In genomic region chr7:37562505-37562904, GRCm38 (mm10) we compare ENCODE assay signal across 8 mouse cellular contexts.
DNase-seq lines count a peak whose midpoint lies in the region; ATAC-seq lines count a peak whose summit lies in the region.

No protein-coding gene starts in this region.

- H3K4me1 ChIP-seq in heart, embryonic 15.5 days (replicated peaks), result peaks cover 17% of the 10 kb centered on the region
- H3K4me1 ChIP-seq in forebrain, embryonic 16.5 days (replicated peaks; ENCODE audit: control insufficient read depth, insufficient read depth, low read length), result peaks cover 56% of the 10 kb centered on the region
- H3K4me1 ChIP-seq in midbrain, embryonic 13.5 days (replicated peaks), result peaks cover 68% of the 10 kb centered on the region

- H3K27ac ChIP-seq in heart, embryonic 15.5 days, result no peak overlapping the region
- peak overlapping the region; percentile 20; the same call in 1 of the 2 replicates for H3K27ac ChIP-seq in forebrain, embryonic 16.5 days (ENCODE audit: low read length)
- peak overlapping the region; percentile 67 for H3K27ac ChIP-seq in midbrain, embryonic 13.5 days

- H3K9me3 ChIP-seq in heart, embryonic 15.5 days (replicated peaks), result no peaks in the 10 kb centered on the region
- H3K9me3 ChIP-seq in forebrain, embryonic 16.5 days (ENCODE audit: control insufficient read depth, low read length), result no peaks in the 10 kb centered on the region
- H3K9me3 ChIP-seq in midbrain, embryonic 13.5 days, result no peaks in the 10 kb centered on the region

- no peak overlapping the region for H3K9ac ChIP-seq in heart, embryonic 15.5 days
- H3K9ac ChIP-seq in forebrain, embryonic 16.5 days (replicated peaks; ENCODE audit: low read depth, low read length), result no peak overlapping the region
- peak overlapping the region; percentile 44; the same call in 1 of the 2 replicates for H3K9ac ChIP-seq in midbrain, embryonic 13.5 days (replicated peaks)

- peak overlapping the region; percentile 61 for H3K4me2 ChIP-seq in heart, embryonic 15.5 days
- H3K4me2 ChIP-seq in forebrain, embryonic 16.5 days (ENCODE audit: low read length), result peak overlapping the region; percentile 45
- peak overlapping the region; percentile 40 for H3K4me2 ChIP-seq in midbrain, embryonic 13.5 days (replicated peaks)

- ATAC-seq in heart, embryonic 15.5 days (replicated peaks; ENCODE audit: insufficient number of reproducible peaks, insufficient read depth, low FRiP score, low read depth), result no peak
- peak; percentile 30; the same call in 1 of the 2 replicates for ATAC-seq in forebrain, embryonic 16.5 days
- 0 out of 2 replicates have a peak, but pooled peaks have one; percentile 21 for ATAC-seq in midbrain, embryonic 13.5 days

- 69% methylated on average over 7 of the region's 7 CpGs for WGBS in heart, embryonic 15.5 days
- WGBS in forebrain, embryonic 16.5 days, result 20% methylated on average over 7 of the region's 7 CpGs
- 24% methylated on average over 7 of the region's 7 CpGs for WGBS in midbrain, embryonic 13.5 days

- H3K27me3 ChIP-seq in heart, embryonic 15.5 days, result no peaks in the 10 kb centered on the region
- H3K27me3 ChIP-seq in forebrain, embryonic 16.5 days (replicated peaks; ENCODE audit: control insufficient read depth, insufficient read depth, low read length), result no peaks in the 10 kb centered on the region
- peaks cover 3% of the 10 kb centered on the region; the same call in 1 of the 2 replicates for H3K27me3 ChIP-seq in midbrain, embryonic 13.5 days

- no peak for DNase-seq in heart, adult 8-10 months (ENCODE audit: low spot score)
- peak; percentile 56 to 69 for DNase-seq in cerebellum, postnatal 10 days
- no peak for DNase-seq in spleen, adult 12 weeks (ENCODE audit: low spot score)
- no peak for DNase-seq in embryo, embryonic 10 days (ENCODE audit: low spot score)
- DNase-seq in urinary bladder, adult 2 months (ENCODE audit: low spot score), result no peak

- no peak overlapping the region for H3K4me3 ChIP-seq in heart, embryonic 15.5 days
- no peak overlapping the region for H3K4me3 ChIP-seq in forebrain, embryonic 16.5 days (replicated peaks; ENCODE audit: low read length)
- no peak overlapping the region for H3K4me3 ChIP-seq in midbrain, embryonic 13.5 days (replicated peaks)

- H3K36me3 ChIP-seq in heart, embryonic 15.5 days, result no peaks in the 10 kb centered on the region
- H3K36me3 ChIP-seq in forebrain, embryonic 16.5 days (ENCODE audit: control insufficient read depth, insufficient read depth), result no peaks in the 10 kb centered on the region
- peaks cover 2% of the 10 kb centered on the region; the same call in 1 of the 2 replicates for H3K36me3 ChIP-seq in midbrain, embryonic 13.5 days

Comparison
In these comparisons a context has a peak if more than half of its experiments do, and no peak if none do; other contexts are left out.
1. DNase-seq: peak in cerebellum, postnatal 10 days (2 of 2); none in heart, adult 8-10 months (single experiment), spleen, adult 12 weeks (single experiment), embryo, embryonic 10 days (single experiment) and urinary bladder, adult 2 months (single experiment).
2. Peak in every context shown above with its lines, with median percentiles within 50 percentile points of each other: H3K4me2 ChIP-seq.